Mouse (Mus musculus) CH12F3 (cell line): ENCODE measurements around the gene Ccdc51.

Source experiments
- in situ Hi-C: fragments of 300-500 bp; cut with MboI; formaldehyde crosslinking; loops from 2 replicates; pipeline ENCODE4 v1.14.3; 2020; ENCODE audit warnings: low sequenced_read_pairs

Ccdc51 gene

DNA sequence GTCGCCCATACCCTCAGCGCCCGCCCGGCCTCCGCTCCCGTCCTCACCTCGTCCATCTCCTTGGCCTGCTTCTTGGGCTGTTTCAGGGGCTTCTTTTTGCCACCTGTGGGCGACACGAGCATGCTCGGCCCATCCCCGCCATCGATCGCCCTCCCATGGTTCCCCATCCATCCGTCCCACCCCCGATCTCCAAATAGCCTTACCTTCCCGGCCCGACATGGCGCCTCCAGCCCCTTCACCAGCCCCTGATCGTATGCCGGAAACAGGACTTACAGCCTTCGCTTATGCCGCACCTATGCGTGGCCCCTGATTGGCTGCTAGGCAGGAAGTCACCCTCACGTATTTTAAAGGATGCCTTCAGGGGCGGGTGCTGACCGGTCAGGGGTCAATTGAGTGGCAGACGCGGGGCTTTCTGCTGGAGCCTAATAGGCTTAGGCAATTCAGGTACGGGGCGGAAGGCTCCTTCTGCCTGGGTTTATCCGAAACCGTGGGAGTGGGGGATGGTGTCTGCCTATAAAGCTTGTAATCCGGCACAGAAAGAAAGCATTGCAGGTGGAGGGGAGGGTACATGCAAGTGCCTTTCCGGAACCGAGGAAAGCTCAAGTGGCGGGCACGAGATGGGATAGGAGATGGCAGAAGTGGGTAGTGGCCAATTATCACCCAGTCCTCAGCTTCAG, at the start of gene Ccdc51, which contains the start of gene Tma7:
TSS of gene Ccdc51 (plus strand) at position 370 of the 677 bp plus-strand sequence.
TSS of gene Tma7 (minus strand) at position 464 of the 677 bp plus-strand sequence.
- in situ Hi-C loops, result no loop called here

DNA sequence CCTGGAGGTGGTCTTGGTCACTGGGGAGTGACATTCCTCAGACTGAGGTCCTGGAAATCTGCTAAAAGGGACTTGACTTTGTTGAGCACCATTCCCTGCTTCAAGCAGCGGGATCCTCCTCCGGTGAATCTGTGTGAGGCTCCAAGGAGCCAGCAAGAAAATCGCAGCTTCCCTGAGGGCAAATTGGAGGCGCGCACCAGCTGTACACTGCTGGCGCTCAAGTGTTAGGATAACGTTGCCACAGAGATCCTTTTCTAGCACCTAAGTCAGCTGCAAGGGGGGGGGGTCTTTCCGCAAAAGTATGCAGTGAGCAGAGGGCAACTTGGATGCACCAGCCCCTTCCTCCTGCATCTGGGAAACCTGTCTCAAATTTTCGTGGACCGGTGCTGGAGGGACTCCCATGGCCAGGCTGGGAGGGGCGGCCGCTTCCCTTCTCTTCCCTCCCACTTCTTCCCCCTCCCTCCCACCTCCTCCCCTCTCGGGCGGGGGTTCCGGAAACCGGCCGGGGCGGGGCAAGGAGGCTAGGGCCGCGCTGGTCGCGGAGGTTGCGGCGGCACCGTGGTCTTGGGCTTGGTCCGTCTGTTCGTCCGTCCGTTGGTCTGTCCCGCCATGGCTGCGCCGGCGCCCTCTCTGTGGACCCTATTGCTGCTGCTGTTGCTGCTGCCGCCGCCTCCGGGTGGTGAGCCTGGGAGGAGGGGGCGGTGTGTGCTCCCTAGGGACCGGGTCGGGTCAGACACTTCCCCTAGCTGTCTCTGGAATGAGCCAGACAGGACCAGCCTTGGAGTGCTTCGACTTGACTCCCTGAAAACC, 44.0 kb upstream of the Ccdc51 start, which contains the start of gene Shisa5:
TSS of gene Shisa5 (plus strand) at position 480 of the 810 bp plus-strand sequence.
- in situ Hi-C loops, result no loop called here

DNA sequence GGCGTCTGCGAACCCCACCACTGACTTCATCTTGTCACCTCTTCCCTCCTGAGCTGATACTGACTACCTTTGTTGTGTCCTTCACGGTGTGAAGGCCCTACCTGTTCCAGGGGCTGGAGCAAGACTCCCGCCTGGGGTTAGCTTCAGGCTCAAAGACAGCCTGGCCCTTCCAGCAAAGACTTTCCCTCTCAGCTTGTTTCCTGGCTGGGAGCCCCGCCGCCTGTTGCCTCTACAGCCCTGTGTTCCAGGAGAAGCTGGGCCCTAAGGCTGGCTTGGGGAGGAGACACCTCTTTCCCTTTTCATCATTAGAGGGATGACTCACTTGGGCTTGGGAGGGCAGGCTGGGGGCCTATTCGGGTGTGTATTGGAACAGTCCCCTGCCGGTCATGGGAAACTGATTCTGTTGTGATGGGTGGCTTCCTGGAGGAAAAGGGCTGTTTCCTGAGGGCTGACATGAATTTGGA, 43.4 kb upstream of the Ccdc51 start:
- in situ Hi-C loops, result no loop called here

DNA sequence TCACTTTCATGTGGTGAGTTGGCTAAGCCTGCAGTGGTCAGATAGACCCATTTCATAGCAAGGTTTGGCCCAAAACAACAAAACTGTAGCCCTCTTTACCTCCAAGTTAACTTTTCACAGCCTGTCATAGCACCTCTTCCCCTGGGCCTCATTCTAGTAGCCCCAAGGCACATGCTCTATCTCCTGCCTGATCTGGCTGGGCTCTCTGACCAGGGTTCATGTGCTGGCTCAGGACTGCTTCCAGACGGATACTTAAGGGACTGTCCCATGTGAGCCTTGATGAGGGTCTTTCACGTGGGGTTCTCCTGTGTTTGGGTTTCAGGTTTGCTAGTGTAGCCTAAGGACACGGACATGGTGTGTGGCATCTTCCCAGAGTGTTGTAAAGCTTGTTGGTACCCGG, 42.6 kb upstream of the Ccdc51 start:
- in situ Hi-C loops, result no loop called here

DNA sequence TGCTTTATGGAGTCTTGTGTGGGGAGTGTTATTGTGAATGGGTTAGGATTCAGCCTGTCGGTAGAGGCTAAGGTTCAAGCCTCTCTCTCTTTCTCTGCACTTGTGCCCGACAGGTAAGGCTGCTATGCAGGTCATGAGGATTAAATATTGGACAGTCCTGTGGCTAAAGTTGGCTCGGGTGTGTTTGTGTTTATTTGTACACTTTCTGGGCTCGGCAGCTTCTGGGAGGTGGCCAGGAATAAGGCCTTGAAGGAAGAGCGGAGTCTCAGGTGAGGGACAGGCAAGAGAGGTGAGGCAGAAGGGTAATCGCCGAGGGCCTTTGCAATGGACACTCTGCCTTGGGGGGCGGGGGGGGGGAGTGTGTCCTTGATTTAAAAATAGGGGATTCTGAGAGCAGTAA, 42.1 kb upstream of the Ccdc51 start:
- in situ Hi-C loops, result no loop called here

DNA sequence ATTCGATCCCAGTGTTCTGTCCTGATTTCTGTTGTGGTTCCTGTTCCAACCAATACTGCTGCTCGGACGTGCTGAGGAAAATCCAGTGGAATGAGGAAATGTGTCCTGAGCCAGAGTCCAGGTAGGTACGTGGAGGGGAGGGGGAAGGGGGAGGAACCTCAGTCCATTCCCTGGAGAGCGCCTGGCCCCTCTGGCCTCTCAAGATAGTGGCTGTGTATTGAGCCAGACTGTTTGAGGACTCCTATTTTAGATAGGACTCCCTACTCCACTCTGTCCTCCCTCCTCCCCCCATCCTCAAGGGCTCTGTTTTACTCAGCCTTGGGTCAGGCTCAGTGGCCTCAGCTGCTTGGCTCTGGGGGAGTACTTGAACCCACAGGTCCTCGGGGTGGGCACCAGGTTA, 41.4 kb upstream of the Ccdc51 start:
- in situ Hi-C loops, result no loop called here

DNA sequence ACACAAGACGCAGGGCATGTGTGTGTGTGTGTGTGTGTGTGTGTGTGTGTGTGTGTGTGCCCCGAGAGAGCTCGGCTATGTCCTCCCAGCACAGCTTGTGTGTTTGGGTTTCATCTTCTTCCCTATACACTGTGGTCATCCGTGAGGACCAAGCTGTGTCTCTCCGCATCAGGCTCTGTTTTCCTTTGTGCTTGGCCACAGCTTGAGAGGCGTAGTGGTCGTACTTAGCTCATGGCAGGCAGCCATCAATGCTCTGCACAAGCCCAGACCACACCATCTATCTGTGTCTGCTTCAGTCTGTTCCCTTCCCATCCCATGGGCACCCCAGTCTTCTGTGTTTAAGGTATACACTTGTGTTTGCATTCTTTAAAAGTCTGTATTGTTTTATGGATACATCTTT, 40.9 kb upstream of the Ccdc51 start:
- in situ Hi-C loops, result no loop called here

DNA sequence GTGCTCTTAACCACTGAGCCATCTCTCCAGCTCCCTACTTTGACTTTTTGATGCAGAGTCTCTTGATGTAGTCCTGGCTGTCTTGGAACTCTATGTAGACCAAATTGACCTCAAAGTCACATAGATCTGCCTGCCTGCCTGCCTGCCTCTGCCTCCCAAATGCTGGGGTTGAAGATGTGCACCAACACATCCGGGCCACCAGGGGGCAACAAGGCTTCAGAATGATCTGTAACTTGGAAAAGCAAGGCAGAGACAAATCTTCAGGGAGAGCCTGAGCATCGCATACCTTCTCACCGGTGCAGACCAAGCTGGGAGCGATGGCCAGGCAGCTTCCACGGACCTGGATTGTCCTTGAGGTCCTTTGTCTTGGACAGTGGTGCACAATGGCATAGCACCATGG, 36.0 kb upstream of the Ccdc51 start:
- in situ Hi-C loops, result no loop called here

DNA sequence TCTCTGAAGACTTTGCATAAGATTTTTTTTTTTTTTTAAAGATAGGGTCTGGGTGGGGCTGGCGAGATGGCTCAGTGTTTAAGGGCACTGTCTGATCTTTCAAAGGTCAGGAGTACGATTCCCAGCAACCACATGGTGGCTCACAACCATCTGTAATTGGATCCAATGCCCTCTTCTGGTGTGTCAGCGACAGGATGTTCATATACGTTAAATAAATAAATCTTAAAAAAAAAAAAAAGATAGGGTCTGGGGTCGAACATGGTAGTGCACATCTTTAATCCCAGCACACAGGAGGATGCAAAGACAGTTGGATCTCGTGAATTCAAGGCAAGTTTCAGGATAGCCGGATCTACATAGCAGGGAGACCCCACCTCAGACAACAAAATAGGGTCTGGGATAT, 33.0 kb upstream of the Ccdc51 start:
- in situ Hi-C loops, result no loop called here

DNA sequence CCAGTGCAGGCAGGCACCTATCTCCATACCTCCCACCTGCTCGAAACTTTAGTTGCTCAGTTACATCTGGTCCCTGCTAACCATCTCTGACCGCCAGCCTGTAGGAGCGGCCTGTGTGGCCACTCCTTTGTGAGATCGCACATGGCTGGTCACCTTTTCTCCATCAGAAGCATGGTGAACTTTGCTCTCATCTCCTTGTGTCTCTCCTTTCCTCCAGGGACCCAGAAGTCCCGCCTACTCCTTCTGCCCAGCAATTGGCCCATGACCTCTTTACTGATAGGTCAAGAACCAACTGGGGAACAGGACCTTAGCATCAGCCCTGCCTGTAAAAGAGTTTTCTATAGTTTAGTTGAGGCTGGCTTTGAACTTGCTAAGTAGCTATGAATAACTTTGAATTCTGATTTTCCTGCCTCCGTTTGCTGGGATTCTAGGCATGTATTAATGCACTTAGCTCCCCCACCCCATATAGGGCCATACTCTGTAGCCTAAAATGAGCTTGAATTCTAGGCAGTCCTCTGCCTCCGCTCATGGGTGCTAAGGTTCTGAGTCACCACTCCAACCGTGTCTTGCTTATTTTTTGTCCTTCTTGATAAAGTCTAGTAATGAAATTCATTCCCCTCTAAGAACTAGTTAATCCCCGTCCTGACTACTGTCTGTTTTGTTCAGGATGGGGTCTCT, 32.2 kb upstream of the Ccdc51 start:
- in situ Hi-C loops, result no loop called here

DNA sequence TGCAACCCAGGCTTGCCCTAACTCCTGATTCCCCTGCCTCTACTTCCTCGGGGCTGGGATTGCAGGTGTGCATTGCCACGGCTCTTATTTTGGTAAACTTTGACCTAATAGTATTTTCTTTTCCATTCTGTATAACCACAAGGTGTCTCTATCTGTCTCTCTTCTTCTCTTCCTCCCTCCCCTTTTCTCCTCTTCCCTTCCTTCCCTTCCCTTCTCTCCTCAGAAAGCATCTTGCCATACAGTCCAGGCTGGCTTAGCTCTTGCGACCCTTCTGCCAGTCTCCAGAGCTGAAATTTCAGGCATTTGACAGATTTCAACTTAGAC, 31.7 kb upstream of the Ccdc51 start:
- in situ Hi-C loops, result no loop called here

DNA sequence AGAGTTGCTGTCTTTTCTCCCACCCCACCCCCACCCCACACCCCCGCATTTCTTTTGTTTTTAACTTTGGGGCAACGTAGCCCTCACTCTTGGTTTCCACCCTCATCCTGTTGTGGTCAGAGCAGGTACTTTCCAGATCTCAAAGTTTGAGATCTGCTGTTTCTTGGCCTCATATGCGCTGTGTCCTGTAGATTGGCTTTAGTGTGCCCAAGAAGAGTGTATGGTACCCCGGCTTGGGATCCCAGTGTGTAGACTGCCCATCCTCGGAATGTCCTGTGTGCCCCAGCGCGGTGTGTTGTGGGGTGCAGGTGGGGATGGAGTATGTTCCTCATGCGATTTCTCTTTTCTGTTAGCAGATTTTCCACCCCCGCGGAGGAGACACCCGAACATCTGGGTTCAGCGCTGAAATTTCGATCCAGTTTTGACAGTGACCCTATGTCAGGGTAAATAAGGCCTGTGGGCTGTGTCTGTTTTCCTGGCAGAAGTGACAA, 31.2 kb upstream of the Ccdc51 start:
- in situ Hi-C loops, result no loop called here

DNA sequence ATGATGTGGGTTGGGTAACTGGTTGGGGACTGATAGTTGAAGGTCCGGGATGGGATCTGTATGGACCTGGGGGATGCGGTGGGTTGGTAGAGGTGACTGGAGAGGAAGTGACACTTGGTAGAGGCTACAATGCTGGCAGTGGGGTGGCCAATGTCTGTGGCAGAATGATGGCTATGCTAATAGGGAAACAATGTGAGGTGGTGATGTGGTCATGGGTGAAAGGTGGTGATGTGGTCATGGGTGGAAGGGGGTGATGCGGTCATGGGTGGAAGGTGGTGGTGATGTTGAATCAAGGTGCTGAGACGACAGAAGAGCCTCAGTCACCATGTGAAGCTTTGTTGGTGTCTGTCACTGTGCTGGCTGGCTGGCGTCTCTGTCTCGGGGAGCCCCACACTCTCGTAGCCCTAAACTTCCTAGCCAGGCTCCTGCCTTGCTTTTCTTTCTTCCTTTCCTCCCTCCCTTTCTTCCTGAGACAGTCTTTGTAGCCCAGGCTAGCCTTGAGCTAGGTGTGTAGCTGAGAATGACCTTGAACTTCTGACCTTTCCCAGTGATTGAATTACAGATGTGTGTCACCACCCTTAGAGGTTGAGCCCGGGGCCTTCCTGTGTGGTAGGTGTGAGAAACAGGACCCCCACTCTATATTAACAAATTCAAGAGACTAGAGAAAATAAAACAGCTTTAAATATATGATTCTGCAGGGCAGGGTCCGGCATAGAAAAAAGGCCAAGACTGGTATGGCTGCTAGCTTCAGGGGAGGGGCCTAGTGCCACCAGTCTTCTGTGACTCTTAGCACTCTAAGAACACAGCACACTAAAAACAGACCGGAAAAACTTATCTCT, 30.4 kb upstream of the Ccdc51 start:
- in situ Hi-C loops, result no loop called here

DNA sequence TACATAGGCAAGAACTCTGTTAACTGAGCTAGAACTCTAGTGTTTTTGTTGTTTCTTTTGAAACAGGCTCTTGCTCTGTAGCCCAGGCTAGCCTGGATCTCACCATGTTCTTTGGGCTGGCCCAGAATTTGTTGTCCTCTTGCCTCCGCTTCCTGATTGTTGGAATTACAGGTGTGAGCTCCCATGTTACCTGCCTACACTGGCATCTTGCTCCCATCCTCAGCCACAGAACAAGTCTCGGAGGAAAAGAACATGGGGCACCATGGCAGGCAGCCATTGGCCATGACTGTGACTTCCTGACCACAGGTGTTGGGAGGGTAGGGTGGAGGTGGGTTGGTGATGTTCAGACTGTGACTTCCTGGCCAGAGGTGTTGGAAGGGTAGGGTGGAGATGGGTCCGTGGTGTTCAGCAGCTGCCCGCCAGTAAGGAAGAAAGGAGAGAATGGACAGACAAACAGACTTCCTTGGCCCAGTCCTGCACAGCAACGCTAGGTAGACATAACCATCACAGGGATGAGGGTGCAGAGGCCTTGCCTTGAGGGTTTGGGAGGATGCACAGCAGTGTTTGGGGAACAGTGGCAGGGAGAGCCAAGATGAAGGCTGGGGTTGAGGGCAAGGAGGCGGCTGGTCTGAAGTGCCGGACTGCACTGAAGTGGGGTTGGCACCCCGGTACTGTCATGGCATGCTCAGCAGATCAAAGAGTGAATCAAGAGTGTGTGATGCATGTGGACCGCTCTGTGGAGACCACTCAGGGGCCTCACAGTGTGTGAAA, 29.6 kb upstream of the Ccdc51 start:
- in situ Hi-C loops, result no loop called here

DNA sequence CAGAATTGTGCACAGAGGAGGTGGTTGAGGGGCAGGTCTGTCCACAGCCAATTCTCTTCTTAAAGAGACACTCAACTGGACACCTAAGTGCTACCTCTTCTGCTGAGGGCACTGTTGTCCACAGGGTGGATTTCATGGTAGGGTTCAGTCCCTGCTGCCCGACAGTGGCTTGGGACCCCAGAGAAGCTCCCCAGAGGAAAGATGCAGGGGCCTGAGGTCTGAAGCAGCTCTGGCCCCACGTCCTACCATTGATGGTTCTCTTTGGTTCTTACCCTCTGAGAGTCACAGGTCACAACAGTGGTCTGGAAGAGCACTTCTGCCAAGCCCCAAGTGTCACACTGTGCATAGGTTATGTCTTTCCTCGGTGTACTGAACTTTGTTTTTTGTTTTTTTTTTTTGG, 28.9 kb upstream of the Ccdc51 start:
- in situ Hi-C loops, result no loop called here

DNA sequence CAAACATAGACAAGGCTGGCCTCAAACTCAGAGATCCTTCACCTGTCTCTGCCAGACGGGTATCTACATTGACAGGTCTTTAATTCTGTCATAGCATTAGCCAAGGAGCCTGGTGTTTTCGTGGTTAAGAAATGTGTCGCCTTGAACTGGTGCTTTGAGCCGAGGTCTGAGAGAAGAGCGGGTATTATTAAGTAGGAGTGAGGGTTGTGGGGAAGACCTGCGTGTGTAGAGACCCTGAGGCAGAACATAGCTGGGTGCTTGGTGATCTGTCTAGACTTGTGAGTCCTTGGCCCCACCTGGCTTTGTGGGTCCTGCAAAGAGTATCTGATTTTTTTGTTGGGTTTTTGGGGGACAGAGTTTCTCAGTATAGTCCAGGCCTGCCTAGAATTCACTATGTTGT, 28.4 kb upstream of the Ccdc51 start:
- in situ Hi-C loops, result no loop called here

DNA sequence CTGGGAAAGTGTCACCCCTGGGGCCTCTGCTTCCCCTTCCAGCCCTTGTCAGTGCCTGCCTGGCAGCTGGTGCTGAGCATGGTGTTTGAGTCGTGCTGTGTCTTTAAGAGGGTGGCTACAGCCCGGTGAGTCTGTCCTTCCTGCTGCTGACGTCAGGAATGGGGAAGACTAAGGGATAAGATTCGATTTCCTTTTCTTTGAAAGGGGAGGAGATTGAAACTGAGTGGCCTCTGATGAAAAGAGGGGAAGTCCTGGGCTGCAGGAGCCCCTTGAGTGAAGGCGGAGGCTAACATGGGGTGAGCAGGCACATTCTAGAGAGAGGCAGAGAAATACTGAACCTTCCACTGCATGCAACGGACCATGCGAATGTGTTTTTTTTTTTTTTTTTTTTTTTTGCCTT, 27.6 kb upstream of the Ccdc51 start:
- in situ Hi-C loops, result no loop called here

DNA sequence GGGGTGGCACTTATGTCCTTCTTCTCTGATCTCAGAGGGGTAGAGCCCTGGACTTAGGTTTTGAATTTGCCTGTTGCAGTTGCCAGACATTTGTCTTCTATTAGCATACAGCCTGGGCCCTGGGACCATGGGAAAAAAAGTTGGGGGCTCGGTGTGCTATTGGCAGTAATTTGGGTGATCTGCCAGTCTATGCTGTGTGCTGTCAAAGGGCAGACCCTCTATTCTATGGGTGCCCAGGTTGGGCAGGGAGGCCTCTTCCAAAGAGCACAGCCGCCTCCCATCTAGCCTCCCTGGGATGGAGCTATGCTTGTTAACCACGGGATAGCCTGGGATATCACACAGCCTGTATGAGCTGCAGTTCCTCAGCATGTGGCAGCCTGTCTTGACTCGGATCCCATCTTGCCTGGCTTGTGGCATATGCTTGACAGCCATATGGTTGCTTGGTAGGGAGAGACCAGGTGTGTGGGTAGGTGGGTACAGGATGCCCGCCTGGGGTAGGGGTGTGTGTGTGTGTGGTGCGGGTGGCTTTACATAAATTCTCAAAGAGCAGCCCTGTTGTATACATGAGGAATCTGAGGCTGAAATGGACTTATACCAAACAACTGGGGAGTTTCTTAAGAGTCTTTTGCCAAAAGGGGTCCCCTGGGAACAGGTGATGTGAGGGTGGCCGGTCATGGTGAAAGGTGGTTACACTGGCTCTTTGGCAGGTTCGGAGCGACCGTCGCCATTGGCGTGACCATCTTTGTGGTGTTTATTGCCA, 26.8 kb upstream of the Ccdc51 start:
- in situ Hi-C loops, result no loop called here

DNA sequence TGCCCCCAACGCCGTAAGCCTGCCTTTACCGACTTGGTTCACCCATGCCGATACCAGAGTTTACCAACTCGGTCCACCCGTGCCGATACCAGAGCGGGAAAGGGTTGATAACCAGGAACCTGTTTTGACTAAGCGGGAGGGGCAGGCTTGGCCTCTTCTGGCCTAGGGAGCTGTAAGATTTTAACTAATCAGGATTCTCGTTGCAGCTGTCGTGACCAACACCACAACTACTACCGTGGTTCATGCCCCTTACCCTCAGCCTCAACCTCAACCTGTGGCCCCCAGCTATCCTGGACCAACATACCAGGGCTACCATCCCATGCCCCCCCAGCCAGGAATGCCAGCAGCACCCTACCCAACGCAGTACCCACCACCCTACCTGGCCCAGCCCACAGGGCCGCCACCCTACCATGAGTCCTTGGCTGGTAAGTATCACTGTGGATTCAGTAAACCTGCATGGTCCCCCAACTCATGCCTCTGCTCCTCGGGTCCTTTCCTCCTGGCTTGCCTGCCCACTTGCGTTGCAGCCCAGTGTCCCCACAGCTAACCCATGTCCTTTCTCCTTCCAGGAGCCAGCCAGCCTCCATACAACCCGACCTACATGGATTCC, 26.1 kb upstream of the Ccdc51 start:
- in situ Hi-C loops, result no loop called here
